Mouse (Mus musculus) left cerebral cortex, adult 2 months (tissue): ENCODE results near the gene Tnfsf10. TPM values are rescaled to one million over a fixed set of nuclear protein-coding genes. Genes with fewer than 3 reads are reported as not detected.

Experiments
- DNase-seq, 2 experiments: peaks; one replicate each; pipeline ENCODE4 v3.0.0; 2021 to 2022; ENCODE audit warnings: low spot score in 2 of 2, mixed read lengths in 1 of 2; ENCODE audit errors: extremely low spot score in 1 of 2
- H3K27ac ChIP-seq: fragments of 200-600 bp; 2 replicates; pipeline ENCODE4 v1.8.1; 2022
- H3K4me3 ChIP-seq: fragments of 200-600 bp; 2 replicates; pipeline ENCODE4 v1.8.1; 2022
- CTCF ChIP-seq: fragments of 200-600 bp; IDR thresholded peaks from 2 replicates; pipeline ENCODE4 v1.8.1; 2022; ENCODE audit warnings: antibody characterized with exemption, mild to moderate bottlenecking, moderate library complexity
- intact Hi-C: fragments of 180-260 bp; cut with DNase I; formaldehyde crosslinking; loops from one replicate; pipeline ENCODE4 v1.15.1; 2025
- total RNA-seq, 2 experiments: library from RNA; stranded (reverse); gene quantifications; 2 replicates each; pipeline ENCODE4 v1.2.3; 2021

Gene Tnfsf10
- total RNA-seq, 2 experiments from 2014 or later, result 1.3 to 2.4 TPM

- TF ChIP-seq CTCF, result no peak
- no peak for DNase-seq
- Histone ChIP-seq H3K27ac (no peak overlapping the region), H3K4me3 (no peak overlapping the region)
- intact Hi-C loops, result no loop called here
Observed at GRCm38 (mm10) chr3:27389923-27390322, 73.1 kb downstream of the Tnfsf10 start.

Other genes with a start within 250 kb of the Tnfsf10 start
- gene Ect2, start 163.2 kb upstream of the Tnfsf10 start, total RNA-seq, result 1 to 10 TPM in 1 of 2 experiments, under 1 TPM in 1; 0.79 to 1.4 TPM
- 100 to 1,000 TPM; 112 to 116 TPM for gene Nceh1, start 134.1 kb upstream of the Tnfsf10 start, total RNA-seq
- gene Ghsr, start 54.3 kb downstream of the Tnfsf10 start, total RNA-seq, result under 1 TPM in 1 of 2 experiments, not detected in 1; 0.18 TPM